Mouse (Mus musculus) spleen, adult 12 weeks (tissue): ENCODE data around the gene Col23a1.

ENCODE experiments used
- DNase-seq: peaks from one replicate; pipeline ENCODE4 v3.0.0; 2022; ENCODE audit warnings: low spot score

Col23a1 gene

DNA sequence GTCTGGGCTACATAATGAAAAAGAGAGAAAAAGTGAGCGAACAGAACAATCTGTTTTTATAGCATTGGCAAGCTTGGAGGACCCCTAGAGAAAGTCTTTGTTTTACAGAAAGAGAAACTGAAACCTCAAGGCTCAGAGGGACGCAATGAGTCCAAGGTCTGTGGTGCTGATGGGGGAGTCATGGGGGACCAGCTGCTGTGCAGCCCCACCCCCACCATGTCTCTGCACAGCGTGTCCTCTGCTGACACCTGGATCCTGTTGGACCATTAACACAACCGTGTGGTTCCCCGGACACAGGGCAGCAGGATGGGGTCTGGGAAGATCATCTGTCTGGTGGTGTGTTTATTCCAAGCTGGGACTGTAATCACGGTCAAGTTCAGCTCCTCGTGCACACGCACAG lies 142.2 kb downstream of the Col23a1 start:
- DNase-seq = no peak

DNA sequence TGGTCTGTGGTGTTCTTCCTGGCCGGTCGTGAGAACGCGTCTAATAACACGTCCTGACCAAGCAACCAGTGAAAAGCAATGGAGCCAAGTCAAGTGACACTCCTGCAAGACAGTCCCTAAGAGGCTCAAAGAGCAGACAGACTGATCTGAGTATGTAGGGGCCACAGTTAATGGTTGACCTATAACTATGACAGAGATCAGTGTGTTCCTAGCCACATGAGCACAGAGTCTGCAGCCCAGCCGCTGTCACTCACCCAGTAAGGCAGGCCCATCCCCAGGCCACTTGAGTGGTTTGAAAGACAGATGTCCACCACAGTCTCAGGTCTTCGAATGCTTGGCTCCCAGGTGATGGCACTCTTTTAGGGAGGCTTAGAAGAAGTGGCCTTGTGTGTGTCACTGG lies 152.3 kb downstream of the Col23a1 start:
- no peak for DNase-seq

DNA sequence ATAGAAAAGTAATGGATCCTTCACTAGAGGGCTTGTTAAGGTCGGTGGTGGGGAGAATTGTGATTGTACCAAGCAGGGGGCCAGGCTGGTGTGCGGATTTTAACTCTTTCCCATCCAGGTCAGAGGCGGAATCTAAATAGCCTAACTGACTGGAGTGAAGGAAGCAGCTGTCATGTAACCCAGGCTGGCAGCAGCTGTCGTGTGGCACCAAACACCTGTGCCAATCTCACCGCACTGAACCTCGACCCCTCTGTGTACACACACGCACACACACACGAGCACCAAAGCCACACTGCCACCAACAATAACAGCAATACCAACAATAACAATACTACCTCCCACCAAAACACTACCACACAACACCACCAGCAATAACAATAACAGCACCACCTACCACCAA lies 152.9 kb downstream of the Col23a1 start:
- DNase-seq = no peak

DNA sequence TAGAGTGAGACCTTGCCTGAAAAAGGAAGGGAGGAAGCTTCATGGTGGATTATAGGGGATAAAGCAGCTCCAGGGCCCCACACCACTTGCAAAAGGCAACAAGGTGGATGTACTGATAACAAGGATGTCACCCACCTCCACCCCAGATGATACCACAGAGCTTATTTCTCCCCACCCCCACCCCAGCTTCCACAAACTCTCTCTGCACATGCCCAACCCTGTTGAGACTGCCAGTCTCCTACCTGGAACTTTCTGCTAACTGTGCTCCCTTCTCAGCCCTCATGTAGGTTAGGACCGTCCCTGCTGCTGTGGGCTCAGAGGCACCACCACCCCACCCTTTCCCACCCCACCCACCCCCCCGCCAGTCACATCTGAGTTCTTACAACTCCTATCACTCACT lies 154.1 kb downstream of the Col23a1 start:
- no peak for DNase-seq

DNA sequence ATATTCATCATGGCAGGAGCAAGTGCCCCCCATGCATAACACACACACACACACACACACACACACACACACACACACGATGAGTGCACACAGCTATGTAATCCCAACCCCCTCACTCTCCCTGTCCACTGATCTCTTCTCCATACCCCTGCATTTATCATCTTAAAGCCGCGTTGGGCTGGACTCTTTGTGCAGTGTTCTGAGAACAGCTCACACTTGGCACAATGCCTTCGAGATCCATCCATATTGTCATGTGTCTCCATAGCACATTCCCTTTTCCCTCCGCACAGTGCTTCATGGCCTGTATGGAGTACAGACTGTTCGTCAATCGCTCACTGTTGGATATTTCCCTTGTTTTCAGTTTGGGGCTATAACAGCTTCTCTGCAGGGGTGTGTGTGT lies 154.9 kb downstream of the Col23a1 start:
- no peak for DNase-seq

DNA sequence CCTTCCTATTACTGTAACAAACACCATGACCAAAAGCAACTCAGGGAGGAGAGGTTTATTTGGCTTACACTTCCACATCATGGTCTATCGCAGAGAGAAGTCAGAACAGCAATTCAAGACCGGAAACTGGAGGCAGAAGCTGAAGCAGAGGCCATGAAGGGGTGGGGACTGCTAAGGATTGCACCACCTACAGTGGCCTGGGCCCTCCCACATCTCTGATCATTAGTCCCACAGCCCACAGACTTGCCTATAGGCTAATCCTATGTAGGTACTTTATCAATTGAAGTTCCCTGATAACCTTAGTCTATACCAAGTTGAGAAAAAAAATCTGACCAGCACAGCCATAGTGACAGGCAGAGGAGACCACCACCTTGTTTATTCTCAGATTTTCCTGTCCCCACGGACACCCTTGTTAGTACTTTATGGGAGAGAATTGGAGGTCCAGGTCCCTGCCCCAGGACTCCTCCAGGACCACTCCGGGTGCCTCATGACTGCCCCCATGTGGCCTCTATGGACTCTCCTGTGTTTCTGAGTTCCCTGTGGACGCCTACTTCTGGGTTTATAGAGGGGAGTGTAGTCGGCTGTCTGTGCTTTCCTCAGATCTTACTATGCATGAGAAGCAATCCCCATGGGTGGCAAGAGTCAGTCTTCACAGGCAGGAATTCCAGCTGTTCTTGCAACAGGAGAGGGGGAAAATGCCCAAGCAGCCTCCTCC lies 157.1 kb downstream of the Col23a1 start:
- no peak for DNase-seq

DNA sequence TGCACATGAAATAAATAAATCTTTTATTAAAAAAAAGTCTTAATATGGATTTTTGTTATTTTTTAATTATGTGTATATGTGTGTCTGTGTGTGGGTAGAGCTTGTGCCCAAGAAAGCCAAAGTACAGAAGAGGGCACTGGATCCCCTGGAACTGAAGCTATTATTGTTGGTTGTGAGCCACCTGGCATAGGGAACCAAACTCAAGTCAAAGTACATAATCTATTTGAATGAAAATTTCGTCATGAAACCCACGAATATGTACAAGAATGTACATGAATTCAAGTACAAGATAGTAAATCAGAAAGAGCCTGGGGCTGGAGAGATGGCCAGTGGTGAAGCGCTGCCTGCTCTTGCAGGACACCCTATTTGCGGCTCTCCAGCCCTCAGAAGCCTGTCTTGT lies 158.5 kb downstream of the Col23a1 start:
- DNase-seq = no peak

DNA sequence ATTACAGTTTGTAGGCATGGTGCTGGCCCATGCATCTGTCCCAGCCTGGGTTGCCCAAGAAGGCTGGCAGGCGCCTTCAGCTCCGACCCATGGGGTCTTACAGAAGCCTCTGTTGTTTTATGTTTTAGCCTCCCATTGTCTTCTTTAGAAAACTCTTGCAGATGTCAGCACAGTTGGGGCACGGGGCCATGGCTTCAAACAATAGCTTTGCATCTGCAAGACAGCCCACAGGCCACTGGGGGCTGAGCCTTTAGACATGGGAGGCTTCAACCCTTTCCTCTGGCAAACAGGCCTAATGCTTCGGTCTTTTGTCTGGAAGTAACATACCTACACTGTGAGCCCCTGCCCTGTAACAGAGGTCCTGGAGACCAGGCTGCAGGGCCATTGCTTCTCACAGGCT lies 159.0 kb downstream of the Col23a1 start:
- no peak for DNase-seq

DNA sequence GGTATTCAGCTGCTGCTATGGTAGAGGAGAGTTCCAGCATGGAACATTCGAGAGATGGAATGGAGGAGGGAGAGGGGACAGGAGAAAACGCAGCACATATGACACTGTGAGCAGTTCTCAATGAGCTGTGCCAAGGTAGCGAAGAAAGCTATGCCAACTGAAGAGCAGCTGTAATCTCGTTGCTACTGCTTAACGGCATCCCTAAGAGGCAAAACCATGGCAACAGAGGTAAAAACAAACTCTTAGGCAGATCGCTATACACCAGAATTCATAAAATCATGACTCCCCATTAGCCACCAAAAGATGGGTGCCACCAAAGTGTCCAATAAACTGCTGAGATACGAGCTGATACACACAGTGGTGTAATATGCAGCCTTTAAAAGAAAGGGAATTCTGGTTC lies 160.2 kb downstream of the Col23a1 start:
- no peak for DNase-seq

DNA sequence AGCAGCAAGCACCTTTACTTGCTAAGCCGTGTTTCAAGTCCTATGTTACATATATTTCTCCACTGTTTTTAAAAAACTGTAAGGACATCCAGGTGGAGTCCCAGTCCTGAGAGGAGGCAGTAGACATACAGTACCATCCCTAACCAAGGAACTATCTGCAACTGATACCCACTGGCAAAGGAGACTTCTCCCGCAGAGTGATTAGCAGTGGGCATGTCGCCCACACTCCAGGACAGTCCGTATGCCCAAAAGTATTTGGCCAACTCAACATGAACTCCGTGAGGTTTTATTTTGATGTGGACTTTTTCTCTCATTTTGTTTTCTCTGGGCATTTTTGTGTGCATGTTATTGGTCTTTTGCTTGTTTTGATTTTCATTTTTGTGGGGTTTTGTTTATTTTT lies 161.6 kb downstream of the Col23a1 start:
- no peak for DNase-seq

DNA sequence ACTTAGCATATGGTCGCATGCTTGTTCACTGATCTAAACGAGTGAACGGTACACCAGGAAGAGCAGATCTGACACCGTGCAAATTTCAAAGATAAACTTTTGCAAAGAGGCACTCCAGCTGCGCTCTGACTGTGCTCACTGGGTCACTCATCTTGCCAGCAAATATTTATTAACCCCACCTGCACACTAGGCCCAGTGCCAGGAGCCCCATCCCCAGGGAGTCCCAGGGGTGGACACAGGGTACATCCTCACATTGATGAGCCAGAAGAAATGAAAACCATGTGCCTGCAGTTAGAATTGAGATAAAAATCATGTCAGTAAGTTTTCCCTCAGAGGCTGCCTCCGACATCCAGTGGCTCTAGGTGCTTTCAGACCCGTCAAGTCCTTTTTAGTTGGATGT lies 162.2 kb downstream of the Col23a1 start:
- no peak for DNase-seq

DNA sequence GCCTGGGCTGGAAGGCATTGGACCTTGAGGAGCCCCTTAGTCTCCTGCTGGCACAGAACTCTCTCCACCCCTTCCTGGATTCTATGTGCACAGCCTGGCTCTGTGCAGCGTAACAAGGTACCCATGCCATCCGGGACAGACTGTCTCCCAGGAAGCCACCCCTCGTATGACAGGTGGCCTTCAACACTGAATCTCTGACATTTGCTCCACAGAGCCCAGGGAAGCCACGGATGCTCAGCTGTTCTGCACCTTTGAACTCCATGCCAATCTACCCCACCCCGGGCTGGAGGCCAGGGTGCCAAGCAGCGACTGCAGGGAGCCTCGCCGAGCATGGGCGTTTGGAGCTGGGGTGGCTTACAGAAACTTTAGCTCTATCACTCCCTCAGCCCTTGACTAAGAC lies 164.0 kb downstream of the Col23a1 start:
- DNase-seq = no peak

DNA sequence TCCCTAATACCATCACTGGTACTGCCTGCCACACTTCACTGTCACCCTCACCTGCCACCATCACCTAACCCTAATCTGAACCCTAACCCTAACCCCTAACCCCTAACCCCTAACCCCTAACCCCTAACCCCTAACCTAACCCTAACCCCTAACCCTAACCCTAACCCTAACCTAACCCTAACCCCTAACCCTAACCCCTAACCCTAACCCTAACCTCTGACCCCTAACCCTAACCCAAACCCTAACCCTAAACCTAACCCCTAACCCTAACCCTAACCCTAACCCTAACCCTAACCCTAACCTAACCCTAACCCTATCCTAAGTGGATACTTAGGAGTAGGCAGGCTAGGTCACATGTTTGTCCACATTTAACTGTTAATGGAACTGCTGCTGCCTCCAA lies 165.8 kb downstream of the Col23a1 start:
- DNase-seq = no peak

DNA sequence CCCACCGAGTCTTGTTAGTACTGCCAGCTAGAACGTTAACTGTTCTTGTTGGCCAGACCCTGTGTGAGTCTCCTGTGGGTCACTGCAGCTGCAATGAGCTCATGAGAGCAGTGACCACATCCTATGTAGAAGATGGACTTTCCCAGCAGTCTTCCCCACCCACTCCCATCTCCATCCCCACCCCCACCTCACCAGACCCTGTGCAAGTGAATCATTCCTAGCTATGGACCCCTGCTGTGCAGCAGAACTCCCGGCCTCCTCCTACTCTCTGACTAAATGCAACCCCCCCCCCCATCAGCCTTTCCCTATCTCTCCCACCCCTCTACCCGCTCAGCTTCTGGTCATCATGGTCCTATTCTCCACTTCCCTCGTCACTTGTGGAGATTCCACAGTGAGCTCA lies 167.9 kb downstream of the Col23a1 start:
- no peak for DNase-seq

DNA sequence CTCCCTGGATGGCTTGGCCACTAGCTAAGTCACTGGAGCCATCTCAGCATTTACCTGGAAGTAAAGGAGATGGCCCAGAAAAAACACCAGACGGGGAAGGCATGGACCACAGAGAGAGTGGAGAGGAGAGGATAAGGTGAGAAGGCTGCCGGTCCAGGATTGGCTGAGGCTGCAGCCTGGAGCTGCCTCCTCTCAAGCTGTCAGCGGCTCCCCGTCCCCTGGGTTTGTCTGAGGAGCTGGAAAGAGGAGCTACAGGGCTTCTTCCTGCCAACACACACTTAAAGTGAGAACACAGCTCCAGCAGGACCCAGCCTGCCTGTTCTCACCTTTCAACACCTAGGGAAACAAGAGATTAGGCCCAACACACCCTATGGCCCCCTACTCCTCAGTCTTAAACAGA lies 168.9 kb downstream of the Col23a1 start:
- no peak for DNase-seq

DNA sequence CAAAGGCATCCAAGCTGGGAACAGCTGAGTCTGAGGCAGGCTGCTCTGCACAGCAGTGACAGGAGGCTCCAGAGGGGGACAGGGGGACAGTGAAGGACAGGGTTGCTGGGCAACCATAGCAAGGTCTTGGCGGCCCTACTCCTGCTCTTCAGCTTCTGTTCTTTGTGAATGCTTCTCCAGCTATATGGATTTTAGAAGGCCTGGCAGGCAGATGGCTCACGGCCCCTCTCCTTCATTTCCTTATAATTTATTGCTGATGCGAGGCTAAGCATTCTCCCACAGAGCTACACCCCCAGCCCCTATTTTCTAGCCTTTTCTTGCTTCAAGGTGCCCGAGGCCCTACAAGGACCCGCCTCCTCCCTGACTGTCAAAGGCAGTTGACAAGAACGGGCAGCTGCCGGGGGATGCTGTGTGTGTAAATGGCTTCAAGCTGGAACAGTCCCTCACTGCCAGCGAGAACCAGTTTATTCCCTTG lies 169.9 kb downstream of the Col23a1 start:
- no peak for DNase-seq

DNA sequence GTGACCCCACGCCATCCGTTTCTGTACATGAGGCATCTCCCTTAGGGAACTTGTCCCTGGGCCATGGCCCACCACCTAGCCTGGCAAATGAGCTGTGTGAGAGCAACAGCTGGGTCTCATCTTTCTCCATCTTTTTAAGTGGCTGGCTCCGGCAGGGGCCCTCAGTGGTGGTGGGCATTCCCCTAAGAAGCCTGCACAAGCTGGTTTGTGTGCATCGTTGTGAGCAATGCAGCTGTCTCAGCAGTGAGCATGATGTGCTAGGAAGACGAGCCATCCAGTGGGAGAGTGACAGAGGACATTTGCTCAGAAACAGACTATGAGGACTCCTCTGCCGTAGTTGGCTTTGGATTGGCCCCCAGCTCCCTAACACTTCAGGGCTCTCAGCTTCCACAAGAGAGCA lies 179.0 kb downstream of the Col23a1 start:
- DNase-seq = no peak

DNA sequence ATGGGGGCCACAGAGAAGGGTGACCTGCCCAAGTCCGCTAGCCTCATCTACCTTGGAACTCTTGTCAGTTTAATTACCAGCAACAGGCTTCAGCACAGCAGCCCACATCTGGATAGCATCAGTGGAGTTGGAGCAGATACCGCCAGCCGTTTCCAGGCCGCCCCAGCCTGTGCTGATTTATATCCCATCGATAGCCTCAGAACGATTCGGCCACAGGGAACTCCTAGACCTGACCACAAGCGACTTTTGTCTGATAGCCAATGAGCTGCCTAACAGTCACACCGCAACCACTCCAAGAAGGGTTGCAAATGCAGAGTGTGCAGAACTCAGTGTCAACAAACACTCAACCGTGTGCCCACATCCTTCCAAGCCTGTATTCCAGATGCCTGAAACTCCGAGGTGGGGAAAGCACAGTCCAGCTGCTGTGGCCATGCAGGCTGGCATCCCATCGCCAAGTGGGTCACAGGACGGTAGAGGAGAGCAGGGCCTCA lies 179.7 kb downstream of the Col23a1 start:
- no peak for DNase-seq

DNA sequence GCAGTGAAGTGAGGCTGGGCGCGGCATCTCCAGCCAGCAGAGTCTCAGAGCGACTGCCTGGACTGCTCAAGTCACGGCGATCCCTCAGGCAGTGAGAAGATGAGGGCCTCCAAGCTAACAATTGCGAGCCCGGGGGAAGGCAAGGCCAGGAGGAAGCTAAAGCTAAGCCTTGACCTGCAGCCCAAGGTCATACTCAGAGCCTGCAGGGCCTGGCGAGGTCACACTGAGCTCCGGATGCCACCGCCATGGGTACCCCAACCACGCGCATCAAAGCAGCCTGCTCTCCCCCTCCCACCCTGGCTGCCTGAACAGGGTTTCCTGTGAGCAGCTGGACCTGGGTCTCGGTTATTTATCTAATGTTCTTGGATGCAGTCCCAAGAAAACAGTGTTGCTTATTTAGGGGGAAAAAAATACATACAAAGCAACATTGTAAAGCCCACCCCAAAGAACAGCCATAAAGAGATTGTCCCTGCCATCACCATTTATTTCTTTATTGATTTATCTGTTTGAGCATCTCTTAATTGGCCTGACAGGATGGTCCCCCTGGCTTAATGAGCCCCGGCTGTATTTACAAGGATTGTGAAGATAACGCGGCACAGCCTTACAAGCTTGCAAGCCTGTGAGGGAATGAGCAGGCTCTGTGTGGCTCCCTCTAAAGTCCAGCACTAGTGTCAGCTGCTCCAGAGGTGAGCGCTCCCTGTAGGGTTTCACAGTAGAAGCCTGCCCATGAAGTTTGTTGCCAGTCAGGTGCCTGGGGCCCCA lies 180.8 kb downstream of the Col23a1 start:
- DNase-seq = no peak

DNA sequence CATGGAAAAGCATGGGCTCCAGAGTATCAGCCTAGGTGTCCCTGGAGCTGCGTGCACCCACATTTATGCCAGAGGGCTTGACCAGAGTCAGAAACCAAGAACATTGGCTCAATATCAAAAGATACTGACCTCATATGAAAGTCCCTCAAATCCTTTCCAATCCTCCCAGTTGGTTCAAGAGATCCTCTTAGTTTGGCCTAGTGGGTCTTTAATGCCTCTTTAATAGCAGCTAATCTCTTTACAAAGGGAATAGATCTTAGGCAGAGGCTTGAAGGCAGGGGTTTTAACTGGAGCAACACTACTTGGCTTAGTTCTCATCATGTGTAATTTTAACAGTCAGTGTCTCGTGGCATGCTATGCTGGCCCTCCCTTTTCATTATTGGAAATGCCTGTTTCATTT lies 184.0 kb downstream of the Col23a1 start:
- DNase-seq = no peak

DNA sequence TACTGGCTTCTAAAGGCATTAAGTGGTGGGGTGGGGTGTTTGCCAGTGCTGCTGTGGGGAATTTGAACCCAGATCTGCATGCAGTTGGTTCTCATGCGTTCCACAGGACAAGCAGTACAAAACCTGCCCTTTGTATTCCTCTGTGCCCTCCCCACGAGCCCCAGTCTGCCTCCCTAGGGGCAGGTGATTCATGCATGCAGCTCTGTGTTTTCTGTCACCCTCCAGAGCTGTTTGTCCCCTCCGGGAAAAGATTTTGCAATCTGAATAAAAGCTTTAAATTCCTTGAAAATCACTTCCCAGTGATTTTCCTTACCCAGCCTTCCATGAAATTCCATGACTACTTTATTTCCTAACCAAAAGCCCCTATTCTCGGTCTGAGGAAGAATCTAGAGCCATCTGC lies 186.8 kb downstream of the Col23a1 start:
- no peak for DNase-seq

DNA sequence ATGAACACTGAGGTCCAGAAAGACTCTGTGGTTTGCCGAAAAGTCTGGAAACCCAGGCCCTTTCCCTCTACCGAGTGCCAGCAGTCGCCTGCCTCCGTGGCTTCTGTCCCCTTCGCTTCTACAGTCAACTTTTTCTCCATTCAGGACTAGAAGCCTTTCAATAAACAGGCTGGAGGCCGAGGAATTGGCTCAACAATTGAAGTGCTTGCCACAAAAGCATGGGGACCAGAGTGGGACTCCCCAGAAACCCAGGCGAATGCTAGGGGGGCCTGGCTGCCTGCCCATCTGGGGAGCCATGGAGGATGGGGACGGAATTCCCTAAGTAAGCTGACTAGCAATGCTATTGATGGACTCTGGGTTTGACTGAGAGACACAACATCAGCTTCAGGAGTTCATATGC lies 187.9 kb downstream of the Col23a1 start:
- DNase-seq = no peak

DNA sequence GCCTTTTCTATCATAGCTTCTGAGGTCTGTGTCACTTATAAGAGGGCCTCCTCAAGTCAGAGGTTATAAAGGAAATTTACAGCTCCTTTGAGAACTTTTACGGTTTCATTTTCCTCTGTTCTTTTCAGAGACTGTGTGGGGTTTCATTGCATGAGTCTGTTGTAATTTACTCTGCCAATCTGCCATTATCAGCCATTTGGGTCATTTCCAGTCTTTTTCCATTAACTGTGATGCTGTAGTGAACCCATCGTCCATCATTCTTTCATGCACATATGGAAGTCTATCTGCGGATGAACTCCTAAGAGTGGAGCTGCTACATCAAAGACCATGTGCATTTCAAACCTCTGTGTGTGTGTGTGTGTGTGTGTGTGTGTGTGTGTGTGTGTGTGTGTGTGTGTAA lies 192.5 kb downstream of the Col23a1 start:
- DNase-seq = no peak

DNA sequence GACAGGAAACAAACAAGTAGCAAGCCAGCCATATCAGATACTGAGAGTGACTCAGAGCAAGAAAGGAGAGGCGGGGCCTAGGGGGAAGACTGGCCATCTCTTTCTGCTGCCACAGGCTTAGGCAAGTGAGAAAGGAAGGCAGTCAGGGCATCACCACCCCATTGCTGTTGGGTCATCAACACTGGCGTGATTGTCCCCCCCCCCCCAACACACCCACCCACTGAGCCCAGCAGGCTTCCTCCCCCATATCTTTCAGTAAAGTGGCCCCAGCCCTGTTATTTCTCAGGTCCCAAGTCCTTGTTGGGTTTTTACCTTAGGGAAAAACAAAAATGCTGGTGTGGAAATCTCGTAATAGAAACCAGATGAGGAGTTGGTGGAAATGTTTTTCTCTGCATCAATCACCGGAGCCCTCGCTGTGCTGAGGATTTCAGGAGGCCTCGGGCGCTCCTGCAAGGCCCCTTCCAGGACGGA lies 195.4 kb downstream of the Col23a1 start:
- DNase-seq = no peak
